Mouse (Mus musculus) c-Kit-positive CD71-positive TER-119-negative erythroid progenitor cells, embryonic 14.5 days (primary cell): Measurements from ENCODE around the gene Lnp1.
"Not testable (repeated sequence)": the region's sequence is repeated elsewhere in the genome, so short reads cannot be mapped to it uniquely, and the experiment has no call there.

Experiments
- DNase-seq: peaks from one replicate; pipeline ENCODE4 v3.0.0-alpha.2; 2013; ENCODE audit warnings: low read depth

Lnp1 gene

DNA sequence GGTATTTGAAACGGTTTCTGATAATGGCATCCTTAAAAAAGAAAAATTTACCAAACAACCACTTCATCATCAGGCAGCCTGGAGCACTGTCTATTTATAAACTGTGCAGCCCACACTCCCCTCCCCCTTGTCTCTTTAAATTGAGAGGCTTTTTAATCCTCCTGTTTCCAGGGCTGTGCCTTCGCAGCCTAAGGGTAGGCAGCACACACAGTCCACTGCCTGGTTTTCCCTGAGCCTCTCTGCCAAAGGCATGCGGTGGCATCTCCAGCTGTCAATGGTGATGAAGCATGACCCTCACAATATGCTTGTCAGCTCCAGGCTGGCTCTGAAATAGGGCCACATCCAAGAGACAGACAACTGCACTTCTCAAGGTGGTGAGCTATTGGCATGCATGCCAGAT, at the start of gene Lnp1:
Gene Lnp1, minus strand, starts transcription at position 39 of the 400 bp plus-strand sequence.
- DNase-seq: no peak

DNA sequence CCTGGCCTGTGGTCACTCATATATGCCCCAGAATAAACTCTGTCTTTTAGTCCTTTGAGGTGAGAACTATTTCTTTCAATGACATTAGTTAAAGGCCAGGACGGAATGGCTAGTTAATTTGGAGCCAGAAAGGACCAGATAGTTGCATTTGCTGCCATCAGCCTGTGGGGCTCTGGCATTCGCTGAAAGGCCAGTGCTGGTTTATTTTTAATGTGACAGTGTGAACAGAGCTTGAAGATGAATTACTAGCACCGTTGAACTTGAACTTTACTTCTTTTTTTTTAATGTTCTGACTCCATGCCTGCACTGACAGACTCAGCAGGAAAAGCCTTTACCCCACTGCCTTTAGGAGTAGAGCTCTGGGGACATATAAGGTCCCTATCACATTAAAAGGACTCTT, 46.8 kb upstream of the Lnp1 start:
- no peak for DNase-seq

DNA sequence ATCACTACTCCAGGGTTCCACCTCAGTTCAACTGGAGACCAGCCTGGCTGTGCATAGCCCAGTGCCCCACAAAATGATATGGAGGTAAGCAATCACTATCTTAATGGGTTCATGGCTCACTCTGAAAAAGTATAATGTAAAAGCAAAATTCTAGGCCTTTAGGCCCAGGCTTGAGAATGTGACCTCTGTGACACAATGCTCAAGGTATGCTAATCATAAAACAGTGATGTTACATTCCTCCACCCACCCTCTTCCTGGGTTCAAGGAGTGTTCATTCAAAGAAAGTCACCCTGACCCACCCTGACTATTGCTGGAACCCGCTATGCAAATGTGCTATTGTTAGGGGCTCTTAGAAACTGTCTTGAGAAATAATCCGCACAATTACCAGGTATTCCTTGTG, 30.4 kb upstream of the Lnp1 start:
- not testable (repeated sequence) for DNase-seq

DNA sequence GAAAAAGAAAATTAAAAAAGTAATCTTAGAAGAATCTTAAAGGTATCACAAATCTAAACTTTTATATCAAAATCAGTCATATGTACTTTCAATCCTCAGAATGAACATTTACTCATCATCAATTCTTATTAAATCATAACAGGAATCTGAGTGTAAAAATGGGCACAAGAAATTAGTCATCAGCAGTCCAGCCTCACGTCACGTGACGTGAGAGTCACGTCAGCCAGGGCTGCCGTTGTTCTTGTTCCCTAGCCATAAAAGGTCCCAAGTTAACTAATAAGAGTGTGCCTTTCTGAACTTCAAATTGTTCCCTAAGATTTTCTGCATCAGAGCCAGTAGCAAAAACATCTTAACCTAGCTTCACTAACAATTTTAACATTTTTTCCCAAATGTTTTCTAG, 21.2 kb upstream of the Lnp1 start:
- no peak for DNase-seq

DNA sequence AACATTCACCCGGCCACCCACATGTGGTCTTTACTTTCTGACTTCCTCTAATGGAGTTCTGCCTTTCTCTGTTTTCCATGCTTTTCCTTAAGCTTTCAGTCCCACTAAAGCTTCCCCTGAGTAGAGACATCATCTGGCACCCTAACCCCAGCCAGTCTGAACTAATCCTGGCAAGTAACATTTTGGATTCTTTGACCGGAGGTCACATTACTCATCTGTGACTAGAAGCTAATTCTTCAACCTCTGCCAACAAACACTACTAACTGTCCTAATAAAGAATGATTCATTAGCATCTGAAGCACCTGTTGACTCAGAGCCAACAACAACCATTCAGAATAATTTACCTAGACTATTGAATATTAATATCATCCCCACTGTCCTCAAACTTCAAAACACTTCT, 14.5 kb upstream of the Lnp1 start:
- no peak for DNase-seq

DNA sequence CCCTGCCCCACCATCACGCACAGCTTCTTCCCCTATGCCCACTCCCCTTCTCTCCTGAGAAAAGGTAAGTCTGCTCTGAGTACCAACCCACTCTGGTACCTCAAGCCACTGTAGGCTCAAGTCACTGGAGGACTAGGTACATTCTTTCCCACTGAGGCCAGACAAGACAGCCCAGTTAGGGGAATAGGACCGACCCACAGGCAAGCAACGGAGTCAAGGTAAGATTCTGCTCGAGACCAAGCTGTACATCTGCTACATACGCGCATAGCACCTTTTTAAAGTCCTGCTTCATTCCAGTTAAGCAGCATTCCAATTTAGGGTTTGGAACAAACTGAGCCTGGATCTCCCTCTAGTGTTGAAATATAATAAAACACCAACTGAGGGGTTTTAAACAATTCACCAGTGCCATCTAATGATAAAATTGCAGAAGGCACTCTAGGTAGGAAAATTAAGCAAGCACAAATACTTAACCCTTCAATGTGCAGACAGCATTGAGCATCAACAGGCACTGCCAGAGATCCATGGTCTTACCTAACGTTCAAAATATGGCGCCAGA, 7.7 kb downstream of the Lnp1 start:
- DNase-seq: peak; percentile 48

DNA sequence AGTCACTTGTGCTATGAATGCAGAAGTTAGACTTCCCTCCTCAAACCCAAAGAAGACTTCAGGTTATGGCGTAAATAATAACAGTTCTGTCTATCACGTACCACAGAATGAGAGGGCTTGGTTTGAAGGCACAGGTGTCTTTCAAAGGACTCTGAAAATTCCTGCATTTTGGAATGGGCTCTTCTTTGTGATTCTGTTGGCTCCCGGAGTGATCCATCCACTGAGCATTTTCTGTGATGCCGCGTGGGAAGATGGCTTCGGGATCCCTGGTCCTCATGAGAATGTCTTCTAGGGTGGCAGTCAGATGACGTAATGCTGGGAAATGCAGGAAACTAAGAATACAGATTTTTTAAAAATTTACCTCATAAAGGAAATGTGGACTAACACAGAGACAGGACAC, 10.6 kb downstream of the Lnp1 start:
- DNase-seq: no peak

DNA sequence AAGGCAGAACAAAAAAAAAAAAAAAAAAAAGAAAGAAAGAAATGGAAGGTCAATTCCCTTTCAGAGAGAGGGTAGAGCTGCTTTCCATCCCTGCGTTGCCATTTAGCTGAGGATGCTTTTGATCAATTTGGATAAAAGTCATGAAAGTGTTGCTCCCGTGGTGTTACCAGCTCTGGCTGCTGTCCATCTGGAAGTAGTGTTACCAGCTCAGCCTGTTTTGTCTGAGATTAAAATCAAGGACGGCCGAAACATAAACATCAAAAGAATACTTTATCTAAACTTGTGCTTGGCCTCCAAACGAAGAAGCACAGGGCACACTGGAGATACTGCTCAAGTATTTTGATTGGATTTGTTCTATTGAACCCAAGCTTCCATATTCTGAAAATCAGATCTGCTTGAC, 18.9 kb downstream of the Lnp1 start:
- no peak for DNase-seq

DNA sequence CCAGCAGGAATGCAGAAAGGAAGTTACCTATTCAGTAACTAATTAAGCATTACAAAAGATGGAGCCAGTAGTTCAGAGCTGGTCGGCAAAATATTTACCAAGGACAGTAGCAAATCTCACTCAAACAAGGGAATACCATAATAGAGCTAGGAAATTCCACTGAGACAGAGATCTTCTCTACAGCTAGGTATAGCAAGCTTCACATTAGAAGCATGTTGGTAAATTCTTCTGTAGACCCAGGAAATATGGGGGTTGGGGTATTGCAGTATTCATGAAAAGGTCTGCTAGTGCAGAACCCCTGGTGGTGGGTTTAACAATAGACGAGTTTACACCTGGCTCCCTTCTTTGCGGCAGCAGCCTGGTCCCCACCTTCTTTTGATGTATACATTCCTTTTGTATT, 25.7 kb downstream of the Lnp1 start:
- not testable (repeated sequence) for DNase-seq

DNA sequence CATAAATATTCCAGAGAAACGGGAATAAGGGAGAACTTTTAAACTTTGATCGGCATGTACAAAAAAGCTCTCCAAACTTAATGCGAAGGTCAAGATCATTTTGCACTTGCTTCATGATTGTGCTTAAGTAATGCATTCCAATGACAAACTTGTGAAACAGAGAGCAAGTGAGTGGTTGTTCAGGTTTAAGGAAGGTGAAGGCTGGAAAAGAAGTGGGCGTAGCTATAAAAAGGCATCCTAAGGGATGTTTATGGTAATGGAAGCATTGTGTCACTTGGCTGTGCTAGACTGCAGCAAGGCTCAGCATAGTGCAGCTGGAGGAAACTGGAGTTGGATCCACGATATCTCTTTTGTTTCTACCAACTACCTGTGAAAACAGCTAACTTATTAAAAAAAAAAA, 36.3 kb downstream of the Lnp1 start:
- DNase-seq: no peak

DNA sequence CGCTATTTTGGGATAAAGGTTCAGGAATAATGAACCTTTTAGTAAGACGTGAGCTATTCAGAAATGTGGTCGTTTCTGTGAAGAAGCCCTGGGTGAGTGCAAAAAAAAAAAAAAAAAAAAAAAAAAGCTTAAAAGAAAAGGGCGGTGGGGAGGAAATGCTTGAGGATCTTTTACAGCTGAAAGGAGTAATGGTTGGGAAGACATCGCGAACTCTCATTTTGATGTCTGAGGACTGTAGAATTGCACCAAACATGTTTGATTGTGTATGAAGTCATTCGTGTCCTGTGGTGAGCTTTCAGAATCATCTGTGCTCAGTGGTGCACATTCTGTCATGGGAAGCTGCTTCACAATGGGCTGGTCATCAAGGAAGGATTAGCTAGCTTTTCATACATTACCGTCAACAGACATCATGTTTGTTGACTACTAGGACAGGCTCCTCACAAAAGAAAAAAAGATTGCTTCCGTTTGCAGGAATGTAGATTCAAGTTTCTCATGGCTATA, 41.2 kb downstream of the Lnp1 start:
- no peak for DNase-seq

DNA sequence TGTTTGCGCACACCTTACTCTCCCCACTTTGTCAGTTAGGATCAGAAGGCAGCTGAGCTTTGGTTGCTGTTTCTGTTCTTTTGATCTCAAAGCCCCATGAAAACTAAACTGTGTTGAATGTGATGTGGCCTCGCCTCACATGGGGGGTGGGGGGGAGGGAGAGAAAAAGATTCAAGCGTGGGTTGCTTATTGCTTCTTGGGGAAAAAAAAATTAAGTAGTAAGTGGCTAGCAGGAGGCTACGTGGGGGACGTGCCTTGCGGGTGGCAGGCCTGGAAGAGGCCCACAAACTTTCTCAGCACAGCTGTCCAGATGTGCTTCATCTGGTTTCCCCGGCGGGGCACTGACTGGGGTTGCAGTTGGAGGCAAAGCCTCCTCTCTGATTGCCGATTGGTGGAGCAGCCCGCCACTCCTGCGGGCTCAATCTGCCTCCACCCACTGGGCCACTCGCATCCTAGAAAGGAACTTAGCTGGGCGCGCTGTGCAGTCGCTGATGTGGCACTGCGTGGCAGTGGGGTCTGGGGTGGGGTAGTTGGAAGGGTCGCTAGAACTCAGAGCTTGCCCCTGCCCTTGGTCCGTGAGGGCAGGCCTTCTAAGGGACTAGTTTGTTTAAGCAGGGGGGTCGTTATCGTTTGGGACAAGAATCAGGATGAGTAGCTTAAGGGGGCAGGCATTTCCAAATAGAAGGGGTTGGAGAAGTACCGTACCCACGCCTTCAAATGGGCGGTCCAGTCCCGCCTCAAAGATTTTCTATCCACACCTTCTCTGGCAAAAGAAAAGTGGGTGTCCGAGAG, 41.8 kb downstream of the Lnp1 start, which contains the start of gene Tmem45a:
Gene Tmem45a, minus strand, starts transcription at position 343 of the 792 bp plus-strand sequence.
- DNase-seq: peak; percentile 51

DNA sequence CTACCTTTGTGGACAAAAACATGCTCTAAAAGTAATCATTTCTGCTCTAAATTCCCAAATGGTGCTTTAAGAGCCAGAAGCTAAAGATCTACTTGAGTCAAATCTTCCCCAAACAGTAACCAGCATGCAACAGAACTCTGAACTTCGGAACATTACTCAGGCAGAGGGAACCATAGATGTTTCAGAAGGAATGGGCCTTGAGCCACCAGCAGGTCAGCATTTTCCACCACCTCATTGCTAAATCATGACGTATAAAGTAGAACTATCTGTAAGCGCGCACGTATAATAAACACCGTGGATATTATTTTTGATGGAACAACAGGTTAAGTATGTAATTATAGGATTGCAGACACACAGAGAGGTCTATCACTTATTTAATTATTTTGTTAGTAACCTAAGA, 43.0 kb downstream of the Lnp1 start:
- no peak for DNase-seq

DNA sequence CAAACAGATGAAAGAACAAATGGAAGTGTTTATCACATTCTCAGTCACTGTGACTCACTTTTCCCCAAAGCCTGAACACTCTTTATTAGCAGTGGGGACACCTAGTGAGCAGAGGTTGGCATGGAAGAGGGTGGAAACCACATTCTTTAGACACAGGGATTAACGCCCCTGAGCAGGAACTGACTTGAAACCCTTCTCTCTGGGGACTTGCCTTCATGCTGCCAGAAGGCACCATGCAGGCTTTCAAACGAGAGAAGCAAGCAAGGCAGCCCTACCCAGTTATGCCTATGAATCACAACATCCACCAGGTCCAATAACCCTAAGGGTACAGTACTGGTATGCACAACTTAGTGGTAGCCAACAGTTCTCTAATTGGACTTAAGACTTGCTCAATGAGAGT, 54.5 kb downstream of the Lnp1 start:
- DNase-seq: no peak

DNA sequence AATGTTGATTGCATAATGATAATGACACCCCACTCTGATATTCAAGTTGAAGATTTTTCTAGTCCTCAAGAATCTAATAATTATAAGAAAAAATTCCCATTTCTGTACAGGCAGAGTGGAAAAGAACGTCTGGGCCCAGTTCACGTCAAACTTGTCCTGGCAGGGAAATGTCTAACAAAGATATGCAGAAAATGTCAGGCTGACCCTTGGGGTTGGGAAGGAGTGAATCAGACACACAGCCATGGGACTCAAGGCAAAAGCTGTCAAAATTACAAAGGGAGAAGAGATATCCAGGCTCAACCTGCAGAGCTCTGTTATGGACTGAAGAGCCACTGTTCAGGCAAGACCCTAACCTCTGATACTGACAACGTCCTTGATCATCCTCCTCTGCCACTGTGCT, 57.4 kb downstream of the Lnp1 start:
- DNase-seq: no peak

DNA sequence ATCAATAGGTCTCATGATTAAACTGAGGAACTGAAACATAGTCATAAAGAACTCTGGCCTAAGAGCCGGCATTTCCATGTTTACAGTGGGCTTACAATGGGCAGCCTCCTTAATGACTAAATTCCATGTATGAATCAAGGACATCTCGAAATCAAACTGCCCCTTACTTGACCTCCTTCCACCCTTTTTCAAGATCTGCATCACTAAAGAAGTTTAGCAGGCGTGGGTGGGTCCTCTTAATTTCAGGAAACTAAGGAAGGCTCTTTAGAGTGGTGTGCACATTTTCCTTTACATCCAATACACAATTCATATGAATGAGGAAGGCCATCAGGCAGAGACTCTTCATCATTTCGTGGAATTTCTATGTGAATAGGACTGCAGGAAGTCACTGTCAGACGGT, 59.5 kb downstream of the Lnp1 start:
- DNase-seq: no peak

DNA sequence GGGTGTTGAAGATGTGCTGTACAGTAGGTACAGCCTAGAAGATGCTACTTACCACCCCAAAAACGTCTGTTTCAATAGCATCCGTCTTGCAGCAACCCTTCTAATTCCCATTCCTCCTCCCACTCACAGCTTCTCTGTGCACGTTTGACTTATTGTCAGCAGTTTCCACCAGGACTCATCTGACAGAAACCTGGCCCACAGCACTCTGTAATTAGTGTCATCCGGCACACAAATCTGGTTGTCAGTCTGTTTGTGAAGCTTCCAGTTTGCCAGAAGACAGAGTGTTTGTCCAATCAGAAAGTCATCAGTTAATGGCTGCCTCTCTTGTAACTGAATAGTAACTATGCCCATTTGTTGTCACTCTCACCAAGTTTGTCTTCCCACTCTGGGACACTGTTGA, 60.3 kb downstream of the Lnp1 start:
- no peak for DNase-seq
